Mouse (Mus musculus): ENCODE results near the gene Sult5a1. TPM values are rescaled to one million over a fixed set of nuclear protein-coding genes. Genes with fewer than 3 reads are reported as not detected.
A peak's percentile ranks its signal among the peaks of the same experiment; 100 is the strongest.

The Sult5a1 gene
- total RNA-seq, 2 experiments from 2014 or later, result 2.2 to 2.9 TPM

DNA sequence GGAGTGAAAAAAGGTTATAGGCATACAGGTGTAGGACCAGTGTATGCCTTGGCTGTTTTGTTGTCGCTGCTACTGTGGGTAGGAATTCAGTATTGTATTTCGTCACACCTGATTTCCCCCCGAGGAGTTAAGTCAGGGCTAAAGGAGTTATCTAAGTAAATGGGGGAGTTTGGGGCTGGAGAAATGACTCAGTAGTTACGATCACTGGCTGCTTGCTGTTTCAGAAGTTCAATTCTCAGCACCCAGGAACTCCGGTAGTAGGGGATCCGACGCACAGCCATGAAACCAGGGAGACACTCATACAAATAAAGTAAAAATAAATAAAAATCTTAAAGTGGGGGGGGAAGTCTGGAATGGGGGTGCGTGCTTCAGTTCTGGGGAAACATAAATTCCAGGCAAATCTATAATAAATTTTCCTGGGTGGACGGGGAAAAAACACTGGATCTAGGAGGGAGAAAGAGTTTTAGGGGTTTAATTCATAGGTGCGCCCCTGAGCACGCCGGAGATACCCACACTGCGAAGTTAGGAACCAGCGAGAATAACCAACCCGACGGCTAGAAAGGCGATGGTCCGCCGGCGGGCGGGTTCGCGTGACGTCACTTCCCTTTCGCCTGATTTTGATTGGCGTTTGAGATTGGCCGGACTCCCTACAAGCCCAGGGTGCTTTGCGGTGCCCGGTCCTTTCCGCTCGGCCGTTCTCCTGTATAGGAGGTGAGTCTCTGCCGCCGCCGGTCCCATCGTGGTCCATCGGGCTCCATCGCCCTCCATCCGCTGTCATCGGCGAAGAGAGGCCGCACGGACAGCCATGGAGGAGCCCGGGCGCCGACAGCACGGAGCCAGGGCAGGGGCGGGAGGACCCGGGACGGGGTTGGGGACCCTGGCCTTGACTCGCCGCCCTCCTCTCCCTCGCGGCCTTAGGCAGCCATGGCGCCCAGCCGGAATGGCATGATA lies 56.1 kb downstream of the Sult5a1 start, which contains the start of gene Rpl13:
Rpl13 (plus strand) TSS at position 616 of the 951 bp plus-strand sequence.
- DNase-seq (ENCODE audit: low spot score in 2 of 2), result peak; percentile 97 to 99

DNA sequence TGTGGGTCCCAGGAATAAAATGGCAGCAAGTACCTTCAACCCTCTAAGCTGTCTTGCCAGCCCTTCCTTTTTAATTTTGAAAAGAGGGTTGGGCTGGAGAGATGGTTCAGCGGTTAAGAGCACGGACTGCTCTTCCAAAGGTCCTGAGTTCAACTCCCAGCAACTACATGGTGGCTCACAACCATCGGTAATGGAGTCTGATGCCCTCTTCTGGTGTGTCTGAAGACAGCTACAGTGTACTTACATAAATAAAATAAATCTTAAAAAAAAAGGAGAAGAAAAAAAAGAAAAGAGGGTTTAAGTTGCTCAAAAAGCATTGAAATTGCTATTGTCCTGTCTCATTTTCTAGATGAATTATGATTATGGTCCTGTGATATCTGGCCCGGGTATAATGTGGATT lies 56.9 kb downstream of the Sult5a1 start:
- no peak for DNase-seq (ENCODE audit: low spot score in 2 of 2)

DNA sequence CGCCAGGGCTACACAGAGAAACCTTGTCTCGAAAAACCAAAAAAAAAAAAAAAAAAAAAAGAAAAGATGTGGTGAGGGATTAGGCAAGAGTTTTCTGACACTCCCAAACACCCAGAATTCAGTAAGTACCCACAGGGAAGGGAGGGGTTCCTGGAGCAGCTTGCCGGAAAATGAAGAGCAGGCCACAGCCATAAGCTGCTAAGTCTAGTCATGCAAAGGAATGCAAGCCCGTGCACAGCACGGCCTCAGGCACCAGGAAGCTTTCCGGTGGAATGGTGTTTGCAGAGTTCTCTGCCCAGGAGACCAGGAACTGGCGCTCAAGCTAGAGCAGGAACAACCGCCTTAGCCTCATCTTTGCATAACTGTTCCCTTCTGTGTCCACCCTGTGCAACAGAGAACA lies 57.8 kb downstream of the Sult5a1 start:
- DNase-seq (ENCODE audit: low spot score in 2 of 2), result no peak

DNA sequence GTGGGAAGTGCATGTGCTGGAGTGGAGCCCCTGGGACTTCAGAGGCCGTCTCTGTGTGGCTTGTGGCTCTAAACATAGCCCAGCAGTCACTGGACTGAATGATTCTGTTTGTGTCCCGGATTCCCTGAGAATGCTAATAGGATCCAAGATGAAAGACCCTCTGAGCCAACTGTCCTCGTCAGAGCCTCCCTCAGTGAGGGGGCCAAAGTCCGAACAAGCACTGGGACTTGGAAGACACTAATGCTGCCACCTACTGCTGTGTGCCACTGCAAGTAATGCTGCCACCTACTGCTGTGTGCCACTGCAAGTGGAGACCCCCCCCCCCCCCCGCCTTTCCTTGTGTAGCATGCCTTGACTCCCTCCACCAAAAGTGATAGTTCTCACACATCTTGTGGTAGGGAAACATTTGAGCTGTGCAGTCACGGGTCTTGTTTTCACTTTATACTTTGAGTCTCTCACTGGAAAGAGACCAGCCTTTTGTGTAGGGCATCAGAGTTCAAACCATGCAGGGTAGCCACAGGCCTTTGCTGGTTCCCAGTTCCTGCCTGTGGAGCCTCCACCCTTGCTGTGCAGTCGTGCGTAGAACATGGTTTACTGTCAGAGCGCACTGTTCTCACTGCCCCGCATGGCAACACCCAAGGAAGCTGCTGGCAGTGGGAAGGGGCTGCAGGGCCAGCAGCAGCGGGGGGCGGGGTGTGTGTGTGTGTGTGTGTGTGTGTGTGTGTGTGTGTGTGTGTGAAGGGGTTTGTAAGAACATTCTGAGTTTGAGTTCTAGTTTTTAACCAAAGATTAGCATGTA lies 60.1 kb downstream of the Sult5a1 start:
- DNase-seq (ENCODE audit: low spot score in 2 of 2), result peak in 1 of 2 experiments; percentile 67

DNA sequence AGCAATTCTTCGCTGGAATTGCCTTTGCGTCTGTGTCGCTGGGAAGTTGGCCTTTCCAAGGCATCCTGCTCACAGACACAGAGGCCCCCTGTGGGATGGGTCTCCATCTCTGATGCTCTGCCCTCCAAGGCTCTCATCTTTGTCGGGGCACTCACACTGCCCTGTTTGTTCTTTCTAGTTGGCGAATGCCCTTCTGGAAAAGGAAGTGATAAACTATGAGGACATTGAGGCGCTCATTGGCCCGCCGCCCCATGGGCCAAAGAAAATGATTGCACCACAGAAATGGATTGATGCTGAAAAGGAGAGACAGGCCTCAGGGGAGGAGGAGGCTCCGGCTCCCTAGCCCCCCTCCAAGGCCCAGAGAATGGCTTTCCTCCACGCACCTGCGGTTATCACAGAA lies 60.9 kb downstream of the Sult5a1 start:
- peak in 1 of 2 experiments; percentile 64 for DNase-seq (ENCODE audit: low spot score in 2 of 2)

Small RNA genes within 50 kb of the gene (microRNA-seq; reads per million reads assigned to microRNA genes)
- gene Mir7079, result 1.1 to 2.8 reads per million in 2 experiments
- gene Mir7080, result 372 to 377 reads per million in 2 experiments

Other genes with a start within 250 kb of the Sult5a1 start
- gene Ankrd11, start 116.0 kb downstream of the Sult5a1 start, total RNA-seq (2021), result 100 to 1,000 TPM; 152 to 159 TPM
- 10 to 100 TPM; 64.7 to 81.9 TPM for gene Spg7, start 95.4 kb downstream of the Sult5a1 start, total RNA-seq (2021)
- gene Rpl13, start 56.0 kb downstream of the Sult5a1 start, total RNA-seq (2021), result 100 to 1,000 TPM; 390 to 435 TPM
- gene Cpne7, start 40.9 kb downstream of the Sult5a1 start, total RNA-seq (2021), result 100 to 1,000 TPM; 319 to 359 TPM
- under 1 TPM; 0.50 to 0.71 TPM for gene Dpep1, start 27.9 kb upstream of the Sult5a1 start, total RNA-seq (2021)
- gene Chmp1a, start 54.4 kb upstream of the Sult5a1 start, total RNA-seq (2021), result 100 to 1,000 TPM; 114 to 131 TPM
- 10 to 100 TPM in 1 of 2 experiments, 1 to 10 TPM in 1; 9.5 to 10.6 TPM for gene Spata33, start 54.5 kb upstream of the Sult5a1 start, total RNA-seq (2021)
- gene Cdk10, start 66.5 kb upstream of the Sult5a1 start, total RNA-seq (2021), result 10 to 100 TPM; 74.0 to 82.4 TPM
- 100 to 1,000 TPM; 106 to 111 TPM for gene Spata2l, start 77.9 kb upstream of the Sult5a1 start, total RNA-seq (2021)
- gene Zfp276, start 95.9 kb upstream of the Sult5a1 start, total RNA-seq (2021), result 10 to 100 TPM; 22.4 to 23.3 TPM
- gene Vps9d1, start 96.0 kb upstream of the Sult5a1 start, total RNA-seq (2021), result 10 to 100 TPM; 56.3 to 58.0 TPM
- 1 to 10 TPM; 2.6 to 5.3 TPM for gene Fanca, start 160.3 kb upstream of the Sult5a1 start, total RNA-seq (2021)
- gene Spire2, start 174.4 kb upstream of the Sult5a1 start, total RNA-seq (2021), result 10 to 100 TPM; 15.4 to 15.6 TPM
- gene Tcf25, start 215.4 kb upstream of the Sult5a1 start, total RNA-seq (2021), result 100 to 1,000 TPM; 490 to 516 TPM
- gene Mc1r, start 248.8 kb upstream of the Sult5a1 start, total RNA-seq (2021), result under 1 TPM in 1 of 2 experiments, not detected in 1; 0.10 TPM